Mouse (Mus musculus): ENCODE data around the gene Tigar. TPM values are rescaled to one million over a fixed set of nuclear protein-coding genes. Genes with fewer than 3 reads are reported as not detected.

The Tigar gene
- polyA plus RNA-seq, 1 experiment from 2014 or later = 7.0 TPM

- 7% methylated on average over 59 of the region's 59 CpGs for WGBS (ENCODE audit: missing documents)
Measured at GRCm38 (mm10) chr6:127079867-127080731, 29.3 kb downstream of the Tigar start.

GRCm38 (mm10) chr6:127072817-127073216 lies 36.5 kb downstream of the Tigar start, which contains the start of gene Fgf23:
TSS of gene Fgf23 (plus strand) at chr6:127072902.
- Histone ChIP-seq H3K27ac (no peak within 1 kb of the TSS), H3K4me3 (ENCODE audit: inconsistent target) (no peak within 1 kb of the TSS), H3K36me3 (ENCODE audit: inconsistent target) (no peaks in the 10 kb centered on the region), H3K79me2 (ENCODE audit: inconsistent target) (no peaks in the 10 kb centered on the region)
- 26% methylated on average over 5 of the region's 5 CpGs for WGBS (ENCODE audit: missing documents)

More at GRCm38 (mm10) chr6:127079867-127080731, 29.3 kb downstream of the Tigar start:
- Histone ChIP-seq H3K36me3 (ENCODE audit: inconsistent target) (no peaks in the 10 kb centered on the region), H3K79me2 (ENCODE audit: inconsistent target) (no peaks in the 10 kb centered on the region), H3K4me3 (ENCODE audit: inconsistent target) (no peak overlapping the region), H3K27ac (no peak overlapping the region)

DNA sequence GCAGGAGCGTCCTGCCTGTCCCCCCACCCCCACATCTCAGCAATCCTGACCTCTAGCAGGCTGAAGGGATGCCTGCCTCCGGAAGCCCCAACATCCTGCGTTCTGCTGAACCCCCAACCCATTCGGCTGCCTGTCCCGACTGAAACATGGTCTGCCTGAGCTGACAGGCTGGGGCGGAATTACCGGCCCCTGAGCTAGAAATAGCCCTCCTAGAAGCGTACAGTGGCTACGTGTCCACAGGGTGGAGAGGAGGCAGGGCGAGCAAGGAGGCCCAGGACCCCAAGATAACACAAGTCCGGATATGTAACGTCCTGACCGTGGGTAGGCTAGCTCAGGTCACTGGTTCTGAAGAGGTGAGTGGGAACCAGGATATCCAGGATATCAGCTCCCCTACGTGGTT lies 44.5 kb downstream of the Tigar start:
- no peaks in the 10 kb centered on the region for H3K36me3 ChIP-seq (ENCODE audit: inconsistent target)
- H3K79me2 ChIP-seq (ENCODE audit: inconsistent target) = no peaks in the 10 kb centered on the region
- no peak overlapping the region for H3K4me3 ChIP-seq (ENCODE audit: inconsistent target)
- no peak overlapping the region for H3K27ac ChIP-seq
- 5% methylated on average over 14 of the region's 14 CpGs for WGBS (ENCODE audit: missing documents)

DNA sequence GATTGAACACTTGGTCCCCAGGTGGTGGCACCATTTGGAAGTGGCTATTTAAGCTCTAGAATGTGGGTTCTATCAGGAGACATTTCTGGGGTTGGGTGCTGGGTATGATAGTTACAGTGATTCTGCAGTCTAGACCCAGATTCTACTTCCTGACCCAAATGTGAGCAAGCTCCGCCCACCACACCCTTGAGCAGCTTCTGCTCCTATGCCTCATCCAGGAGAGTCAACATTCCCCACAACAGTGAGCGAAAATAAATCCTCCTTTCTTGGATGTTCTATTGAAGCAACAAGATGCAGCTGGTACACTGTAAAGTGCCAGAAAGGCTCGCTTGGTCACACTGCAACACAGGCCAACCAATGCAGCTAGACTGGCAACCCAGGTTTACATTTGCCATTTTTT lies 45.4 kb downstream of the Tigar start:
- H3K36me3 ChIP-seq (ENCODE audit: inconsistent target) = no peaks in the 10 kb centered on the region
- no peaks in the 10 kb centered on the region for H3K79me2 ChIP-seq (ENCODE audit: inconsistent target)
- H3K27ac ChIP-seq = no peak overlapping the region
- no peak overlapping the region for H3K4me3 ChIP-seq (ENCODE audit: inconsistent target)
- WGBS (ENCODE audit: missing documents) = 69% methylated on average over 3 of the region's 3 CpGs

- no peaks in the 10 kb centered on the region for H3K36me3 ChIP-seq (ENCODE audit: inconsistent target)
- WGBS (ENCODE audit: missing documents) = 87% methylated on average over 4 of the region's 4 CpGs
- no peaks in the 10 kb centered on the region for H3K79me2 ChIP-seq (ENCODE audit: inconsistent target)
- H3K4me3 ChIP-seq (ENCODE audit: inconsistent target) = no peak overlapping the region
- H3K27ac ChIP-seq = no peak overlapping the region
Measured at GRCm38 (mm10) chr6:127059975-127060374, 49.4 kb downstream of the Tigar start.

- H3K79me2 ChIP-seq (ENCODE audit: inconsistent target) = no peaks in the 10 kb centered on the region
- H3K27ac ChIP-seq = no peak overlapping the region
- H3K4me3 ChIP-seq (ENCODE audit: inconsistent target) = no peak overlapping the region
- H3K36me3 ChIP-seq (ENCODE audit: inconsistent target) = no peaks in the 10 kb centered on the region
- WGBS (ENCODE audit: missing documents) = 84% methylated on average over 12 of the region's 12 CpGs
Measured at GRCm38 (mm10) chr6:127056990-127057588, 52.3 kb downstream of the Tigar start.

- no peaks in the 10 kb centered on the region for H3K36me3 ChIP-seq (ENCODE audit: inconsistent target)
- H3K27ac ChIP-seq = no peak overlapping the region
- no peaks in the 10 kb centered on the region for H3K79me2 ChIP-seq (ENCODE audit: inconsistent target)
- no peak overlapping the region for H3K4me3 ChIP-seq (ENCODE audit: inconsistent target)
- 79% methylated on average over 4 of the region's 4 CpGs for WGBS (ENCODE audit: missing documents)
Measured at GRCm38 (mm10) chr6:127050847-127051246, 58.5 kb downstream of the Tigar start.

GRCm38 (mm10) chr6:127044909-127045308 lies 64.4 kb downstream of the Tigar start:
- 38% methylated on average over 6 of the region's 6 CpGs for WGBS (ENCODE audit: missing documents)
- Histone ChIP-seq H3K36me3 (ENCODE audit: inconsistent target) (no peaks in the 10 kb centered on the region), H3K27ac (no peak overlapping the region), H3K79me2 (ENCODE audit: inconsistent target) (no peaks in the 10 kb centered on the region), H3K4me3 (ENCODE audit: inconsistent target) (no peak overlapping the region)

Other genes starting within 250 kb of the Tigar start
- gene Dyrk4, start 187.7 kb downstream of the Tigar start, polyA plus RNA-seq (2018) = not detected in 3 replicates
- gene Rad51ap1, start 170.0 kb downstream of the Tigar start, polyA plus RNA-seq (2018) = 0.71 to 12.5 TPM (median 10.1 TPM) in 3 replicates
- 30.8 to 37.6 TPM (median 32.3 TPM) in 3 replicates for gene D6Wsu163e, start 169.6 kb downstream of the Tigar start, polyA plus RNA-seq (2018)
- gene Fgf6, start 94.0 kb downstream of the Tigar start, polyA plus RNA-seq (2018) = not detected in 3 replicates
- not detected in 3 replicates for gene Fgf23, start 36.7 kb downstream of the Tigar start, polyA plus RNA-seq (2018)
- 0.90 to 5.6 TPM (median 1.8 TPM) in 3 replicates for gene Ccnd2, start 42.6 kb upstream of the Tigar start, polyA plus RNA-seq (2018)